Mouse (Mus musculus) forebrain, embryonic 14.5 days (tissue): ENCODE results near the gene Slc41a3. TPM values are rescaled to one million over a fixed set of nuclear protein-coding genes. Genes with fewer than 3 reads are reported as not detected.

Experiments
- ATAC-seq: fragments of 200-750 bp; cut with Nextera tagmentation; 2 replicates; pipeline ENCODE4 v1.8.0; 2017; ENCODE audit warnings: mild to moderate bottlenecking, moderate library complexity
- DNase-seq: peaks from one replicate; pipeline ENCODE4 v3.0.0-alpha.2; 2015; ENCODE audit warnings: low spot score
- H3K27ac ChIP-seq: fragments of 300-500 bp; sonication (generic); 2 replicates; pipeline ENCODE4 v1.5.1; 2014; ENCODE audit warnings: low read depth, mild to moderate bottlenecking, control low read depth, low read length, moderate library complexity
- H3K27me3 ChIP-seq: fragments of 300-500 bp; sonication (generic); replicated peaks from 2 replicates; pipeline ENCODE4 v1.6.1; 2014; ENCODE audit warnings: low read length, control low read depth, mixed read lengths; ENCODE audit not compliant: control insufficient read depth, insufficient read depth
- H3K36me3 ChIP-seq: fragments of 300-500 bp; sonication (generic); 2 replicates; pipeline ENCODE4 v1.6.1; 2014; ENCODE audit warnings: low read length, control low read depth; ENCODE audit not compliant: control insufficient read depth, insufficient read depth
- H3K4me1 ChIP-seq: fragments of 300-500 bp; sonication (generic); 2 replicates; pipeline ENCODE4 v1.6.1; 2014; ENCODE audit warnings: antibody characterized with exemption, low read length, control low read depth; ENCODE audit not compliant: control insufficient read depth, insufficient read depth
- H3K4me2 ChIP-seq: fragments of 300-500 bp; sonication (generic); 2 replicates; pipeline ENCODE4 v1.6.1; 2014; ENCODE audit warnings: mild to moderate bottlenecking, control low read depth, low read length
- H3K4me3 ChIP-seq: fragments of 300-500 bp; sonication (generic); 2 replicates; pipeline ENCODE4 v1.5.1; 2014; ENCODE audit warnings: low read depth, low read length, control low read depth
- H3K9ac ChIP-seq: fragments of 300-500 bp; sonication (generic); 2 replicates; pipeline ENCODE4 v1.6.1; 2014; ENCODE audit warnings: mild to moderate bottlenecking, low read length, control low read depth, moderate library complexity
- H3K9me3 ChIP-seq: fragments of 300-500 bp; sonication (generic); replicated peaks from 2 replicates; pipeline ENCODE4 v1.6.1; 2016; ENCODE audit warnings: low read length, control low read depth, mixed read lengths; ENCODE audit not compliant: control insufficient read depth
- WGBS: fragments of 180-500 bp; shearing (Covaris S2); extraction: QIAGEN DNeasy Blood & Tissue Kit; methylation state at CpG from one replicate; pipeline ENCODE4 v1.1.7; 2014; 5-methylcytosine and 5-hydroxymethylcytosine counted together
- polyA plus RNA-seq: library from polyadenylated mRNA; unstranded; fragments of >200 nt; fragmentation: Nextera tagmentation; extraction: Ambion mirVana; gene quantifications from 2 replicates; pipeline ENCODE4 v1.2.1, GENCODE M21; 2014

The Slc41a3 gene
- polyA plus RNA-seq, 1 experiment from 2014 or later = 2.1 TPM

DNA sequence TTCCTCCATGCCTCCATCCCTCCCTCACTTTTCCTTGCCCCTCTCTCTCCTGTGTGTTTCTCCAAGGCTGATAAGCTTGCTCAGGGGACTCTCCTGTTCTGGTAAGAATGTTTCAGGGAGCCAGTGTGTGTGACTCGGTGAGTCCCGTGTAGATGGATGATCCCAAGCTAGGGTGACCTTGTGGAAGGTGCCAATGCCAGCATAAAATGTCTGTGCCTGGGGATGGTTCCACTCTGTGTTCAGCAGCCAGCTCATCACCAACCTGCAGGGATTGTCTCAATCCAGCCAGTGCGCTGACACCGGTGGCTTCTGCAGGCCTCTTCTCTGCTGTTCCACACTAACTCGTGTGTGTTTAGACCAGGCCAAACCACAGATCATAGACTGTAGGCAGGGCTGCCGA lies 12.0 kb downstream of the Slc41a3 start:
- Histone ChIP-seq H3K36me3 (no peaks in the 10 kb centered on the region), H3K27ac (no peak overlapping the region), H3K4me2 (no peak overlapping the region), H3K9ac (no peak overlapping the region), H3K4me3 (no peak overlapping the region), H3K27me3 (no peaks in the 10 kb centered on the region), H3K4me1 (no peaks in the 10 kb centered on the region), H3K9me3 (no peaks in the 10 kb centered on the region)
- DNase-seq (no peak), ATAC-seq (no peak)
- WGBS = 90% methylated on average over 6 of the region's 6 CpGs

GRCm38 (mm10) chr6:90618274-90618673 lies 13.7 kb downstream of the Slc41a3 start:
- Histone ChIP-seq H3K9me3 (no peaks in the 10 kb centered on the region), H3K4me3 (no peak overlapping the region), H3K36me3 (no peaks in the 10 kb centered on the region), H3K9ac (no peak overlapping the region), H3K27ac (no peak overlapping the region), H3K4me1 (no peaks in the 10 kb centered on the region), H3K27me3 (no peaks in the 10 kb centered on the region), H3K4me2 (no peak overlapping the region)
- 79% methylated on average over 4 of the region's 4 CpGs for WGBS
- DNase-seq = no peak
- ATAC-seq = no peak

DNA sequence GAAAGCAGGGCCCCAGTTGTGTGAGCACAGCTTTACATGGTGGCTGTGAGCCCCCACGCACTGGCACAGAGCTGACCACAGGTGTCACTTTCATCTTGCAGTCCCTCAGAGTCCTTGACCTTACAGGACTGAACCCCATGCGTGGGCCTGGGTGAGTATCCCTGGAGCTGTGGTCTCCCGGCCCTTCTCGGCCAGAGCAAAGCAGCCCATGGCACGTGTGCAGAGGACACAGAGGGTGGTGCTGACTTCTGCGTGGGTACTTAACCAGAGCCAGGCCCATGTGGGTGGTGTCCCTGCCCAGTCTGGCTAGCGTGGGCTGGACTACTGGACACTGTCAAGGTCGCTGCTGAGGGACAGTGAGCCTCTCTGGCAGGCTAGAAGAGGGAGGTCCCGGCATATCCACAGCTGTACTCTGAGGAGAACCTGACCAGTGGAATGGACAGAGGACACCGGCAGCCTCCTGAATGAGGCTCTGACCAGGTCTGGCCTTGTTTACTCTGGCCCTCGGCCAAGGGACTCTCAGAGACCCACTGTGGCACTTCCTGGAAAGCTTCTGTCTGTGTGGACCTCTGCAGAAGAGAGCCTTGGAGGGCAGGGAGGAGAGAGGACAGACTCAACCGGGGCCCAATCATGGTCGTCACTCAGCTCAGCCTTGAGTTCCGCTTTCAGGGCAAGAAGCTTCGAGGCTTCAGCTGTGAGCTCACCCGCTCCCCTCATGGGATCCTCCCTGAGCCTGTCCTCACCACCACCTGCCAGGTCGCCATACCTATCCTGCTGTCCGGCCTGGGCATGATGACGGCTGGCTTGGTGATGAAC lies 14.5 kb downstream of the Slc41a3 start:
- WGBS = 83% methylated on average over 19 of the region's 19 CpGs
- DNase-seq (no peak), ATAC-seq (no peak)
- no peak overlapping the region for H3K27ac ChIP-seq
- no peaks in the 10 kb centered on the region for H3K36me3 ChIP-seq
- no peak overlapping the region for H3K4me2 ChIP-seq
- H3K9ac ChIP-seq = no peak overlapping the region
- H3K4me3 ChIP-seq = no peak overlapping the region
- H3K4me1 ChIP-seq = no peaks in the 10 kb centered on the region
- H3K9me3 ChIP-seq = no peaks in the 10 kb centered on the region
- no peaks in the 10 kb centered on the region for H3K27me3 ChIP-seq

DNA sequence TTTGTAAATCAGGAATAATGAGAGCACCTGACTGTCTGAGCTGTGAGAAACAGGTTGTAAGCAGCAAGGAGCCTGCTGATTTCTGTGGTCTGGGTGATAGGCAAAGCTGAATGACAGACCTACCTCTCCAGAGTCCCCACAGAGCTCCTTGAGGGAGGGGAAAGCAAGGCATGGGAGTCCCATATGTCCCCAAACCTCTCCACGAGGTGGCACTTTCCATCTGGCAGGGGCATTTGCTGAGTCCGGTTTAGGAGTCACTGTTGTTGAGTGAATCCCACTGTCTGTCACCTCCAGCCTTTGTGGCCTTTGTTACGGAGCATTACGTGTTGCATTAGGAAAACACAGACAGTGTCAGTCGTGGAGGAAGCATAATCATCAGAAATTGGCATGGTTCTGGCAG lies 15.4 kb downstream of the Slc41a3 start:
- Histone ChIP-seq H3K4me1 (no peaks in the 10 kb centered on the region), H3K4me3 (no peak overlapping the region), H3K4me2 (no peak overlapping the region), H3K9me3 (no peaks in the 10 kb centered on the region), H3K36me3 (no peaks in the 10 kb centered on the region), H3K27me3 (no peaks in the 10 kb centered on the region), H3K9ac (no peak overlapping the region), H3K27ac (no peak overlapping the region)
- no peak for DNase-seq
- WGBS = 72% methylated on average over 5 of the region's 5 CpGs
- no peak for ATAC-seq

GRCm38 (mm10) chr6:90620791-90621583 lies 16.5 kb downstream of the Slc41a3 start:
- no peaks in the 10 kb centered on the region for H3K36me3 ChIP-seq
- no peak overlapping the region for H3K27ac ChIP-seq
- DNase-seq (no peak), ATAC-seq (no peak)
- no peak overlapping the region for H3K4me2 ChIP-seq
- no peaks in the 10 kb centered on the region for H3K27me3 ChIP-seq
- H3K4me1 ChIP-seq = no peaks in the 10 kb centered on the region
- WGBS = 48% methylated on average over 9 of the region's 9 CpGs
- H3K9ac ChIP-seq = no peak overlapping the region
- H3K4me3 ChIP-seq = no peak overlapping the region
- H3K9me3 ChIP-seq = no peaks in the 10 kb centered on the region

DNA sequence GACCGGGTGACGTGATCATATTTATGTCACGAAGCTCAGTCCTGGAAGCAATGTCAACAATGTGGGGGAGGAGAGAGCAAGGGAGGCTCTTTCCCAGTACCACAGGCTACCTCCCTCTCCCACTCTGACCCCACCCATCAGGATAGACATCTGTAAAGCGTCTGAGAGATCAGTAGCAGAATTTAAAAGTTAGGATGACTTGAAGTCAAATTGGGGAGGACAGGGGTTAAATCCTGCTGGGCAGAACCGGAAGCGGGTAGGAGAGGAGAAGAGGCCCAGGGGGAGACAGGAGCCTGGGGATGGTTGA lies 17.0 kb downstream of the Slc41a3 start:
- no peaks in the 10 kb centered on the region for H3K27me3 ChIP-seq
- no peak overlapping the region for H3K9ac ChIP-seq
- ATAC-seq = no peak
- H3K36me3 ChIP-seq = no peaks in the 10 kb centered on the region
- no peaks in the 10 kb centered on the region for H3K4me1 ChIP-seq
- no peak overlapping the region for H3K4me2 ChIP-seq
- DNase-seq = no peak
- H3K4me3 ChIP-seq = no peak overlapping the region
- 91% methylated on average over 6 of the region's 6 CpGs for WGBS
- no peak overlapping the region for H3K27ac ChIP-seq
- H3K9me3 ChIP-seq = no peaks in the 10 kb centered on the region

- ATAC-seq = no peak
- Histone ChIP-seq H3K4me3 (no peak overlapping the region), H3K9me3 (no peaks in the 10 kb centered on the region), H3K4me2 (no peak overlapping the region), H3K36me3 (no peaks in the 10 kb centered on the region), H3K9ac (no peak overlapping the region), H3K27ac (no peak overlapping the region), H3K4me1 (no peaks in the 10 kb centered on the region), H3K27me3 (no peaks in the 10 kb centered on the region)
- 39% methylated on average over 11 of the region's 11 CpGs for WGBS
- DNase-seq = no peak
Measured at GRCm38 (mm10) chr6:90622758-90623455, 18.4 kb downstream of the Slc41a3 start.

- H3K27me3 ChIP-seq = no peaks in the 10 kb centered on the region
- no peak overlapping the region for H3K4me3 ChIP-seq
- no peaks in the 10 kb centered on the region for H3K9me3 ChIP-seq
- ATAC-seq (no peak), DNase-seq (no peak)
- H3K4me1 ChIP-seq = no peaks in the 10 kb centered on the region
- no peak overlapping the region for H3K27ac ChIP-seq
- H3K36me3 ChIP-seq = no peaks in the 10 kb centered on the region
- H3K4me2 ChIP-seq = no peak overlapping the region
- no peak overlapping the region for H3K9ac ChIP-seq
- 82% methylated on average over 5 of the region's 5 CpGs for WGBS
Measured at GRCm38 (mm10) chr6:90623456-90623836, 18.9 kb downstream of the Slc41a3 start.

DNA sequence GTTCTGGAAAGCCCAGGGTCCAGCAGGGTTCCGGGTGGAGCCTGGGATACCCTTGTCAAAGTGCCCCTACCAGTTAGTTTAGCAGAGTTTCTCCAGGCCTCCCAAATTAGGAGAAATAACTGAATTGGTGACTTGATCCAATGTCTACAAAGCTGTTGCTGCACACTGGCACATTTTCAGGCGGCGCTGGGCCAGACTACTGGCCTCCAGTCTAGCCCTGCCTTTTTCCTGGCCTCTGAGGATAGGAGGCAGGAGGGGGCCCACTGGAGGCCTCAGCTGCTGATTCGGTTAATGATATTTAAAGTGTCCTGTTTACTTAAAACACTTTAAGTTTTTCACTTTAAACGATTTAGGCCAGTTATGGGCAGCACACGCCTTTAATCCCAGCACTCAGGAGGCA lies 19.7 kb downstream of the Slc41a3 start:
- Histone ChIP-seq H3K36me3 (no peaks in the 10 kb centered on the region), H3K4me2 (no peak overlapping the region), H3K27ac (no peak overlapping the region), H3K9ac (no peak overlapping the region), H3K4me3 (no peak overlapping the region), H3K9me3 (no peaks in the 10 kb centered on the region), H3K4me1 (no peaks in the 10 kb centered on the region), H3K27me3 (no peaks in the 10 kb centered on the region)
- WGBS = 89% methylated on average over 6 of the region's 6 CpGs
- no peak for DNase-seq
- ATAC-seq = no peak
